Mouse (Mus musculus) CD4-positive, CD25-positive, alpha-beta regulatory T cell, adult 4 months (primary cell): ENCODE measurements around the gene Sv2b. TPM values are rescaled to one million over a fixed set of nuclear protein-coding genes. Genes with fewer than 3 reads are reported as not detected.

Experiments
- ATAC-seq: one replicate; pipeline ENCODE4 v1.8.0; 2017
- polyA plus RNA-seq, 2 experiments: library from polyadenylated mRNA; unstranded; fragments of 100-300 nt; shearing (Covaris generic); gene quantifications; one replicate each; pipeline ENCODE4 v1.2.1; 2017

Gene Sv2b
- polyA plus RNA-seq, 2 experiments from 2014 or later: not detected

DNA sequence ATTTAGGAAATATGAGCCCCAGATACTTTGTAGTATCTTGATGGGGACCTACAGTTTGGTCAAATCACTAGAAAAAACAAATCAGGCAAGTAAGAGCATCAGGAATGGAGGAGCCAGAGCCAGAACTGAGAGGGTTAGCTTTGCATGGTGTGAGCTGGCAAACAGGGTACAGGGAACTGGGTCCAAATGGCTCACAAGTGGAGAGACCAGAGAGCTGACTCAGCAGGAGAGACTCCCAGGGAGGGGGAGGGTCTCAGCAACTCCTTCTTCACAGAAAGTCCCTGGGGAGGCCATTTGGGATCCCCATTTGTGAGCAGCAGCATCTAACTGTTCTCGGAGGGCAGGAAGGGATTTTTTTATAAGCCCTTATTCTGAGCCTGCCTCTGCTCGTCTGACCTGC, 18.5 kb downstream of the Sv2b start:
- ATAC-seq: no peak

DNA sequence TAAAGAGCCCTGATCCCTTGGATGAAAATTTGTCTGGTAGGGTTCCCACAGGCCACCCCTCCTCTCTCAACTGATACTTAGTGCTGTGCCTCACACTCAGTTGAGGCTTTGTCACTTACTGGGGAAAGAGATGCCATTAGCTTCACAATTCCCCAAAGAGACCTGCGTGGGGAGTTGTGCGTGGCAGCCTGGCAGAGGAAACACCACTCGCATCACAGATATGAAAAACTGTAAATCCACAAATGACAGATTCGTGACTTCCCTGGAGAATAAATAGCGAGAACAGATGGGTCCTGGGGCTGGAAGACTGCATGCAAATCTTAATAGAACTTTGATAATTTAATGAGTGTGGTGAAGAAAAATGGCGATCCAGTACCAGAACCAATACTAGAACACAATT, 21.8 kb downstream of the Sv2b start:
- ATAC-seq: no peak

GRCm38 (mm10) chr7:75282951-75283350, 26.1 kb downstream of the Sv2b start:
- ATAC-seq: no peak

GRCm38 (mm10) chr7:75282080-75282650, 26.9 kb downstream of the Sv2b start:
- no peak for ATAC-seq

DNA sequence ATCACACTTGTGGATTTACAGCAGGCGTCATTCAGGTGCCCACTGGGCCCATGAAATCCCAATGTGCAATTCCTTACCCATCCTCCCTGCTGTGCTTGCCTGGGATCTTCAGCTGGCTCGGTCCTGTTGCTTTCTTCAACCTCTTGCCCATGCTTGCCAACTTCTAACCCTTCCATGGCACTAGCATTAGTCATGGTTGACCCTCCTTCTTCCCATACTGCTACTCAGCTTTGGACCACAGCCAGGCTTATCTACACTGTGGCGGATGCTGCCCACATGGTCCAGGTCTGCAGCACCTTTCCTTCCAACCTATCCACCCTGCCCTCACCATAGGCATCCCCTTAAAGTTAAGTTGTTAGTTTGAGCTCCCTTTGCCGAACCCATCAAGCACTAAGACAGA, 28.0 kb downstream of the Sv2b start:
- no peak for ATAC-seq

DNA sequence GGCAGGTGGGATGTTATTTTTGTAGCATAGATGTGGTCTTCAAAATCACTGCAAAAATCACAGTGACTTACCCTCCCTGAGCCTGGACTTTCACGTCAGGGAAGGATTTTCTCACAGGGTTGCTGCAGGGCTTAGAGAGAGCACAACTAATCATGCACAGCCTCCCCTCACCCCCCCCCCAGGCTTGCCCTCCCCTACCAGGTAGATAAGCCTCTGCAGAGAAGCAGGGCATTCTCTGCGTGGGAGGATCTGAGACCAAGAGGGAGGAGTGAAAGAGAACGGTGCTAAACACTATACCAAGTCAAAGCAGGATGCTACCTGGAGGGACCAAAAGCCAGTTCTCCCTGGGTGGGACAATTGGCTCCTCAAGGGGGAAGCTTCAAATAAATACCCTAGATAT, 31.2 kb downstream of the Sv2b start:
- no peak for ATAC-seq

GRCm38 (mm10) chr7:75276739-75277138, 32.3 kb downstream of the Sv2b start:
- ATAC-seq: no peak

DNA sequence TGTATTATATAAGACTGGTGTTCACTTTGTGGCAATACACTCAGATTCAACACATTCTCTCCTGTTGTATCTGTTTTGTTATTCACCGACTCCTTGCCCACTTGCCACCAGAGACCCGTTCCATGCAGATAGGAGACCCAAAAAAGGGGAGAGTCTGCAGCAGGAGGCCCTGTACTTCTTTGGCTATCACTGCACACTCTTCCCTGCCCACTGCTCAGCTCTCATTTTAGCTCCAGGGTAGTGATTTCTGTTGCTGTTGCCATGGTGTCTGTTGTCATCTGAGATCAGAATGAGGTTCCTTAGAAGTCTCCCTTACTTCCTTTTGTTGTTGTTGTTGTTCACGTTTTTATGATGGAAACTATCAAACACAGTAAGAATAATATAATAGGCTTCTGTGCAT, 34.5 kb downstream of the Sv2b start:
- ATAC-seq: no peak

DNA sequence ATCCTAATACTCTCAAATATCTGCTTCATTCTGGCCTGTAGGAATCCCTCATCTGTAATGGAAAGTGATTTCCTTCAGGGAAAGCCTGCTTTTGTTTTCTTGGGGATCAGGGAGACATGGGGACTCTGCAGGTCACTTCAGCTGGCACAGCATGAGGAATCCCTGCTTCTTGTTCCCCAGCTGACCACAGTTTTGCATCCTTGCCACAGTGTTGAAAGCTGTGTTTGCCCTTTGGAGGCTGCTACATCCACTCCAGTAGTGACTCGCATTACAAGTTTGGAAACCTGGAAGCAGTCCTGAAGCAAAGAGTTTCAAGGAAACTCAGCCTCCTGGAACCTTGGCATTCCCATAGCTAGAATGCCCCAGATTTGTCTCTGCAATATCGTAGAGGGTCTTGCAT, 35.4 kb downstream of the Sv2b start:
- no peak for ATAC-seq

GRCm38 (mm10) chr7:75271921-75272381, 37.1 kb downstream of the Sv2b start:
- ATAC-seq: no peak

- no peak for ATAC-seq
Observed at GRCm38 (mm10) chr7:75271306-75271705, 37.8 kb downstream of the Sv2b start.

DNA sequence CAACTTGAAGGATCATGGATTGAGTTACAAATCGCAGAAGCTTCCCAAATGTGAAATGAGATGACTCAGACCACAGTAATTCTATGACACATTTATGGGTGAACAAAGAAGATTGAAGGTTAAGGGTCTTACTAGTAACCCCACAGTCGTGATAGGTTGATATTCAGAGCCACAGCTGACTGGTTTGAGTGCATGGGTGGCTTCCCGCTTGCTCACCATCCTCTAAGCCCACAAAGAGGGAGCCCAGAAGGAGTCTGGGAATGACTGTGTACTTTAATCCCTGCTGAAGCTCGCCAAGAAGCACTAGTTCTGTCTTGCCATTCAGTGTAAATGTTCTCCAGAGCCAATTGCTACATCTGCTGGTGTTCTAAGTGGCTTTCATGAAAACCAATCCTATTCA, 41.8 kb downstream of the Sv2b start:
- ATAC-seq: no peak

DNA sequence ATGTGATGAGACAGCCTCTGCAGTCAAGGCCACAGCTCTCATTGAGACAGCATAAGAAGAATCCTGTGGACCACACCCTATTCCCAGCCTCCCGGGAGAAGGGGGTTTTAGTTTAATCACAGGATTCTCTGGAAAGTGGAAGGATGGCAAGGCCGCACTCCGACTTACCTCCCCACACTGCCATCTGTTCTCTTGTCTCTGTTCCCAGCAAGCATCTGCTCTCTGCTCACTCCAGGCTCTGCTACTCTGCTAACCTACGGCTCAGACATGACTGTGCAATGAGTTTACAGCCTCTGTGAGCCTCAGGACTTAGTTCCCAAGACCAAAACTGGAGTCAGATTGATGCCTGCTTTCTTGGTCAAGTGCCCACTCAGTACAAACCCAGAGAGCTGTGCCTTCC, 43.8 kb downstream of the Sv2b start:
- no peak for ATAC-seq

- ATAC-seq: no peak
Observed at GRCm38 (mm10) chr7:75259945-75260344, 49.1 kb downstream of the Sv2b start.

GRCm38 (mm10) chr7:75253611-75254250, 55.3 kb downstream of the Sv2b start:
- ATAC-seq: no peak

- ATAC-seq: no peak
Observed at GRCm38 (mm10) chr7:75240754-75241507, 68.1 kb downstream of the Sv2b start.

GRCm38 (mm10) chr7:75236386-75236785, 72.7 kb downstream of the Sv2b start:
- ATAC-seq: no peak

DNA sequence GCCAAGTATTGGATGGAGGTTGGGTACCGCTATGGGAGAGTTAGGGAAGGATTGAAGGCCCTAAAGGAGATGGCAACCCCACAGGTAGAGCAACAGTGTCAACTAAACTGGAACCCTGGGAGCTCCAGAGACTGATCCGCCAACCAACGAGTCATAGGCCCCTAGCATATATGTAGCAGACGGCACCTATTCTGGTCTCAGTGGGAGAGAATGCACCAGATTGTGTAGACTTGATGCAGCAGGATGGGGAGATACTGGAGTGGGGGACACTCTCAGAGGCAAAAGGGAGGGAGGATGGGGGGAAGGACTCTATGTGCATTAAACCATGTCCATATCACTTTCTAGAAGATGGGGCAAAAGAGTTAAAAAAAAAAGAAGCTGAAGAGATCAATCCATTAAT, 84.9 kb downstream of the Sv2b start:
- ATAC-seq: no peak

GRCm38 (mm10) chr7:75222704-75223431, 86.2 kb downstream of the Sv2b start:
- ATAC-seq: no peak

- ATAC-seq: no peak
Observed at GRCm38 (mm10) chr7:75220786-75221185, 88.3 kb downstream of the Sv2b start.

- no peak for ATAC-seq
Observed at GRCm38 (mm10) chr7:75220296-75220695, 88.8 kb downstream of the Sv2b start.

- ATAC-seq: no peak
Observed at GRCm38 (mm10) chr7:75216180-75216579, 92.9 kb downstream of the Sv2b start.

DNA sequence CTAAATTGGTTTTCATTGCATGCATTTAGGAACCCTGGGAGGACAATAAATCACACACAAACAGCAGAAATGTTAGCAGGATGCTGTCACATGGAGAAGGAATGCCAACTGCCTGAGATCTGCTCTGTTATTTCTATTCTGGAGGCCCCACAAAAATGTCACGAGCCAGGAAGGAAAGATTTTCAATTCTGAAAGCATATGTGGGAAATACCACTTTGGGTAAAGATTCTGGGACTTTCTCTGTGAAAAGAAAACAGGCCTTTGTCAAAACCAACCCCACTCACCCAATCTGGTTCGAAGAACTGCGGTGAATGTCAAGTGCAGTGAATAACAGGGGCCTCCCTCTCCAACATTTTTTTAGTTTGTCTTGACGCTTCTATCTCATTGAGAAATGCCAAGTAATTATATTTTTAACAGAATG, 99.8 kb downstream of the Sv2b start:
- no peak for ATAC-seq
